Comparison of ENCODE assay signal across 8 mouse cellular contexts in genomic region chr9:41951472-41952129, GRCm38 (mm10).
A peak's percentile ranks its signal among the peaks of the same experiment; 100 is the strongest.
DNase-seq lines count a peak whose midpoint lies in the region; ATAC-seq and TF ChIP-seq lines count a peak whose summit lies in the region.

No protein-coding gene starts in this region.

- no peak for TF ChIP-seq CTCF in ES-Bruce4 (IDR thresholded peaks at IDR 0.05; ENCODE audit: low read depth, low read length)
- TF ChIP-seq CTCF in stomach, postnatal 0 days (IDR thresholded peaks at IDR 0.05; ENCODE audit: low read depth), result no peak

- intact Hi-C loops in heart, postnatal 14 days (cut with DNase I), result loop anchor here (1.0 to 5.0 kb wide), 4 partner anchors 214 to 723 kb away; no protein-coding TSS in a partner anchor

- no peaks in the 10 kb centered on the region for H3K36me3 ChIP-seq in heart, embryonic 13.5 days
- no peaks in the 10 kb centered on the region for H3K36me3 ChIP-seq in ES-Bruce4 (ENCODE audit: control insufficient read depth, insufficient read depth, low read length, poor library complexity, severe bottlenecking)
- H3K36me3 ChIP-seq in forebrain, embryonic 12.5 days (replicated peaks), result no peaks in the 10 kb centered on the region
- no peaks in the 10 kb centered on the region for H3K36me3 ChIP-seq in liver, embryonic 11.5 days (ENCODE audit: control insufficient read depth, insufficient read depth, low read length)
- H3K36me3 ChIP-seq in stomach, postnatal 0 days (ENCODE audit: control insufficient read depth, insufficient read depth, low read length), result no peaks in the 10 kb centered on the region

- TF ChIP-seq POLR2A in ES-Bruce4 (IDR thresholded peaks at IDR 0.05; ENCODE audit: insufficient read depth, low read length), result no peak

- H3K9me3 ChIP-seq in heart, embryonic 13.5 days, result no peaks in the 10 kb centered on the region
- H3K9me3 ChIP-seq in ES-Bruce4 (replicated peaks; ENCODE audit: control insufficient read depth, insufficient read depth, low read length, poor library complexity, severe bottlenecking), result no peaks in the 10 kb centered on the region
- H3K9me3 ChIP-seq in forebrain, embryonic 12.5 days, result no peaks in the 10 kb centered on the region
- no peaks in the 10 kb centered on the region for H3K9me3 ChIP-seq in liver, embryonic 11.5 days (ENCODE audit: control insufficient read depth, low read length)
- no peaks in the 10 kb centered on the region for H3K9me3 ChIP-seq in stomach, postnatal 0 days (ENCODE audit: control insufficient read depth, low read length)

- H3K4me2 ChIP-seq in heart, embryonic 13.5 days, result peak overlapping the region; percentile 71
- peak overlapping the region; percentile 52 for H3K4me2 ChIP-seq in forebrain, embryonic 12.5 days
- peak overlapping the region; percentile 75 for H3K4me2 ChIP-seq in liver, embryonic 11.5 days
- H3K4me2 ChIP-seq in stomach, postnatal 0 days (replicated peaks; ENCODE audit: low read depth), result peak overlapping the region; percentile 68

- peak; percentile 26; the same call in 1 of the 2 replicates for ATAC-seq in heart, embryonic 13.5 days (ENCODE audit: extremely low read depth, insufficient number of reproducible peaks, low FRiP score, low TSS enrichment)
- ATAC-seq in forebrain, embryonic 12.5 days (ENCODE audit: low FRiP score), result peak; percentile 50
- no peak; the same call in 1 of the 2 replicates for ATAC-seq in liver, embryonic 11.5 days (replicated peaks; ENCODE audit: low FRiP score)
- ATAC-seq in stomach, postnatal 0 days (ENCODE audit: low FRiP score, low TSS enrichment), result peak; percentile 20; the same call in 1 of the 2 replicates

- H3K27ac ChIP-seq in heart, embryonic 13.5 days (replicated peaks), result peak overlapping the region; percentile 96
- no peak overlapping the region for H3K27ac ChIP-seq in ES-Bruce4 (ENCODE audit: insufficient read depth, low read length)
- peak overlapping the region; percentile 96 for H3K27ac ChIP-seq in forebrain, embryonic 12.5 days
- peak overlapping the region; percentile 77 for H3K27ac ChIP-seq in liver, embryonic 11.5 days (ENCODE audit: low read depth, low read length)
- peak overlapping the region; percentile 93 for H3K27ac ChIP-seq in stomach, postnatal 0 days (replicated peaks)

- peak overlapping the region; percentile 55 for H3K4me3 ChIP-seq in heart, embryonic 13.5 days
- peak overlapping the region; percentile 42 for H3K4me3 ChIP-seq in ES-Bruce4 (ENCODE audit: low read depth, low read length)
- peak overlapping the region; percentile 39 for H3K4me3 ChIP-seq in forebrain, embryonic 12.5 days (replicated peaks)
- H3K4me3 ChIP-seq in liver, embryonic 11.5 days (ENCODE audit: low read depth, low read length), result peak overlapping the region; percentile 41
- peak overlapping the region; percentile 41 for H3K4me3 ChIP-seq in stomach, postnatal 0 days (ENCODE audit: low read depth, low read length)

- no peaks in the 10 kb centered on the region for H3K27me3 ChIP-seq in heart, embryonic 13.5 days (replicated peaks)
- no peaks in the 10 kb centered on the region for H3K27me3 ChIP-seq in ES-Bruce4 (ENCODE audit: control insufficient read depth, insufficient read depth, low read length, poor library complexity, severe bottlenecking)
- 0 out of 2 replicates have a peak, but pooled peaks cover 7% of the 10 kb centered on the region for H3K27me3 ChIP-seq in forebrain, embryonic 12.5 days
- H3K27me3 ChIP-seq in liver, embryonic 11.5 days (replicated peaks; ENCODE audit: control insufficient read depth, insufficient read depth, low read length), result no peaks in the 10 kb centered on the region; the same call in 1 of the 2 replicates
- no peaks in the 10 kb centered on the region for H3K27me3 ChIP-seq in stomach, postnatal 0 days (ENCODE audit: control insufficient read depth, insufficient read depth, low read length)

- H3K9ac ChIP-seq in heart, embryonic 13.5 days, result peak overlapping the region; percentile 81
- H3K9ac ChIP-seq in ES-Bruce4 (ENCODE audit: low read depth, poor library complexity, severe bottlenecking), result 0 out of 2 replicates have a peak overlapping the region, but pooled peaks have one; percentile 20
- H3K9ac ChIP-seq in forebrain, embryonic 12.5 days, result peak overlapping the region; percentile 61
- peak overlapping the region; percentile 58 for H3K9ac ChIP-seq in liver, embryonic 11.5 days (ENCODE audit: low read depth, low read length)
- peak overlapping the region; percentile 56 for H3K9ac ChIP-seq in stomach, postnatal 0 days (ENCODE audit: low read length)

- peaks cover 29% of the 10 kb centered on the region for H3K4me1 ChIP-seq in heart, embryonic 13.5 days
- peaks cover 2% of the 10 kb centered on the region for H3K4me1 ChIP-seq in ES-Bruce4 (ENCODE audit: control insufficient read depth, insufficient read depth, low read length)
- peaks cover 48% of the 10 kb centered on the region for H3K4me1 ChIP-seq in forebrain, embryonic 12.5 days
- H3K4me1 ChIP-seq in liver, embryonic 11.5 days (replicated peaks; ENCODE audit: control insufficient read depth, insufficient read depth, low read length), result peaks cover 2% of the 10 kb centered on the region; the same call in 1 of the 2 replicates
- H3K4me1 ChIP-seq in stomach, postnatal 0 days (replicated peaks; ENCODE audit: control insufficient read depth, insufficient read depth), result no peaks in the 10 kb centered on the region; the same call in 1 of the 2 replicates

- TF ChIP-seq EP300 in ES-Bruce4 (IDR thresholded peaks at IDR 0.05; ENCODE audit: insufficient read depth, low read depth, low read length), result no peak
- no peak for TF ChIP-seq EP300 in stomach, postnatal 0 days (optimal IDR thresholded peaks at IDR 0.05)

- WGBS in heart, embryonic 13.5 days, result 17% methylated on average over 16 of the region's 16 CpGs
- WGBS in forebrain, embryonic 12.5 days, result 14% methylated on average over 16 of the region's 16 CpGs
- WGBS in liver, embryonic 11.5 days, result 18% methylated on average over 15 of the region's 16 CpGs
- 7% methylated on average over 16 of the region's 16 CpGs for WGBS in stomach, postnatal 0 days

- DNase-seq in heart, postnatal 14 days, result no peak
- DNase-seq in liver, embryonic 11.5 days (ENCODE audit: low spot score), result no peak
- DNase-seq in stomach, postnatal 0 days (ENCODE audit: low spot score), result no peak
- no peak for DNase-seq in adrenal gland, postnatal 4 days (ENCODE audit: low spot score in 2 of 2)
- no peak for DNase-seq in testis, postnatal 10 days (ENCODE audit: low spot score)

Comparison
In these comparisons a context has a peak if more than half of its experiments do, and no peak if none do; other contexts are left out.
1. H3K9ac ChIP-seq: peak in every context shown above with its lines; median percentile 81 in heart, embryonic 13.5 days; 61 in forebrain, embryonic 12.5 days; 58 in liver, embryonic 11.5 days; 56 in stomach, postnatal 0 days; 20 in ES-Bruce4.